Mouse (Mus musculus) embryonic facial prominence, embryonic 13.5 days (tissue): ENCODE measurements at regions not wholly inside any gene's neighbourhood (a gene's known extent, or its start where the extent isn't known, plus 50 kb on each side); places are given as distances from the start of the nearest gene placed in this dataset.

Experiments used
- ATAC-seq: fragments of 200-750 bp; cut with Nextera tagmentation; 2 replicates; pipeline ENCODE4 v1.8.0; 2017; ENCODE audit warnings: low read depth; ENCODE audit not compliant: insufficient number of reproducible peaks, insufficient read depth, low FRiP score, low TSS enrichment
- H3K27ac ChIP-seq: fragments of 300-500 bp; sonication (generic); 2 replicates; pipeline ENCODE4 v1.5.1; 2015; ENCODE audit warnings: moderate library complexity, mild to moderate bottlenecking, inconsistent platforms
- H3K27me3 ChIP-seq: fragments of 300-500 bp; sonication (generic); 2 replicates; pipeline ENCODE4 v1.6.1; 2015; ENCODE audit warnings: mild to moderate bottlenecking, inconsistent platforms
- H3K36me3 ChIP-seq: fragments of 300-500 bp; sonication (generic); 2 replicates; pipeline ENCODE4 v1.6.1; 2015; ENCODE audit warnings: mild to moderate bottlenecking, inconsistent platforms
- H3K4me1 ChIP-seq: fragments of 300-500 bp; sonication (generic); 2 replicates; pipeline ENCODE4 v1.6.1; 2015; ENCODE audit warnings: inconsistent platforms
- H3K4me2 ChIP-seq: fragments of 300-500 bp; sonication (generic); 2 replicates; pipeline ENCODE4 v1.6.1; 2015; ENCODE audit warnings: moderate library complexity, mild to moderate bottlenecking, inconsistent platforms
- H3K4me3 ChIP-seq: fragments of 300-500 bp; sonication (generic); 2 replicates; pipeline ENCODE4 v1.5.1; 2015; ENCODE audit warnings: mild to moderate bottlenecking, inconsistent platforms
- H3K9ac ChIP-seq: fragments of 300-500 bp; sonication (generic); 2 replicates; pipeline ENCODE4 v1.6.1; 2015; ENCODE audit warnings: mild to moderate bottlenecking, inconsistent platforms
- H3K9me3 ChIP-seq: fragments of 300-500 bp; sonication (generic); 2 replicates; pipeline ENCODE4 v1.6.1; 2016; ENCODE audit warnings: inconsistent platforms
- WGBS: fragments of 180-500 bp; shearing (Covaris S2); methylation state at CpG from one replicate; pipeline ENCODE4 v1.1.7; 2015; ENCODE audit warnings: mixed read lengths; 5-methylcytosine and 5-hydroxymethylcytosine counted together

- H3K4me3 ChIP-seq, result no peak overlapping the region
- no peaks in the 10 kb centered on the region for H3K36me3 ChIP-seq
- no peak overlapping the region for H3K9ac ChIP-seq
- H3K4me1 ChIP-seq, result peaks cover 15% of the 10 kb centered on the region; the same call in 1 of the 2 replicates
- no peak overlapping the region for H3K27ac ChIP-seq
- WGBS, result 39% methylated on average over 9 of the region's 9 CpGs
- ATAC-seq, result no peak
- H3K9me3 ChIP-seq, result no peaks in the 10 kb centered on the region
- no peak overlapping the region for H3K4me2 ChIP-seq
- H3K27me3 ChIP-seq, result no peaks in the 10 kb centered on the region
Observed at GRCm38 (mm10) chr19:59784401-59785046, 158.9 kb downstream of the Rab11fip2 start.

- Histone ChIP-seq H3K9me3 (no peaks in the 10 kb centered on the region), H3K4me3 (no peak overlapping the region), H3K27me3 (no peaks in the 10 kb centered on the region), H3K9ac (no peak overlapping the region), H3K4me1 (peaks cover 5% of the 10 kb centered on the region; the same call in 1 of the 2 replicates), H3K27ac (no peak overlapping the region), H3K36me3 (no peaks in the 10 kb centered on the region), H3K4me2 (no peak overlapping the region)
- 86% methylated on average over 4 of the region's 4 CpGs for WGBS
- no peak for ATAC-seq
Observed at GRCm38 (mm10) chr19:59831304-59831703, 112.2 kb downstream of the Rab11fip2 start.

- Histone ChIP-seq H3K27me3 (no peaks in the 10 kb centered on the region), H3K4me1 (no peaks in the 10 kb centered on the region), H3K4me3 (no peak overlapping the region), H3K36me3 (no peaks in the 10 kb centered on the region), H3K9me3 (no peaks in the 10 kb centered on the region), H3K27ac (no peak overlapping the region), H3K4me2 (no peak overlapping the region), H3K9ac (no peak overlapping the region)
- ATAC-seq, result no peak
- WGBS, result 79% methylated on average over 4 of the region's 4 CpGs
Observed at GRCm38 (mm10) chr19:59837138-59837537, 106.3 kb downstream of the Rab11fip2 start.

- no peak for ATAC-seq
- Histone ChIP-seq H3K27ac (no peak overlapping the region), H3K36me3 (no peaks in the 10 kb centered on the region), H3K9ac (no peak overlapping the region), H3K4me2 (no peak overlapping the region), H3K4me3 (no peak overlapping the region), H3K27me3 (no peaks in the 10 kb centered on the region), H3K4me1 (no peaks in the 10 kb centered on the region), H3K9me3 (no peaks in the 10 kb centered on the region)
- WGBS, result 41% methylated on average over 6 of the region's 6 CpGs
Observed at GRCm38 (mm10) chr19:59837628-59838027, 105.8 kb downstream of the Rab11fip2 start.

DNA sequence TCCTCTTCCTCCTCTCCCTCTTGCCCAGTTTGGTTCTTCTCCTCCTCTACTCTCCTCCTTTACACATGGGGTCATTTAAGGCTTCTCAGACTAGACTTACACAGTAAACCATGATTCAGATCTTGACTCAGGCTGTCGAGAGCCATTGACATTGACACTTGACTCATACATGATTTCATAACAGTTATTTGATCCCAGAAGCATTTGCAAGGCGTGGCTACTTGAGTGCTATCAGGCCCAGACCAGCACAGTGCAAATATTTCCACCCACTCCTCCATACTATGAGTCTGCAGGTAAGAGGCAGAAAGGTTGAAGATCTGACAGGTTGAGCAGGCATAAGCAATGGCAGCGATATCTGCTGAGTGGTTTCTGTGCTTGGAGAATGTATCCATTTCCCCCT lies 99.2 kb downstream of the Rab11fip2 start:
- H3K36me3 ChIP-seq, result no peaks in the 10 kb centered on the region
- H3K9ac ChIP-seq, result no peak overlapping the region
- no peaks in the 10 kb centered on the region for H3K27me3 ChIP-seq
- WGBS, result 75% methylated on average over 3 of the region's 3 CpGs
- H3K4me1 ChIP-seq, result no peaks in the 10 kb centered on the region
- H3K9me3 ChIP-seq, result no peaks in the 10 kb centered on the region
- H3K27ac ChIP-seq, result no peak overlapping the region
- ATAC-seq, result no peak
- no peak overlapping the region for H3K4me3 ChIP-seq
- no peak overlapping the region for H3K4me2 ChIP-seq

GRCm38 (mm10) chr19:59846807-59847206 lies 96.6 kb downstream of the Rab11fip2 start:
- Histone ChIP-seq H3K4me2 (no peak overlapping the region), H3K4me1 (peaks cover 7% of the 10 kb centered on the region; the same call in 1 of the 2 replicates), H3K9me3 (no peaks in the 10 kb centered on the region), H3K27me3 (no peaks in the 10 kb centered on the region), H3K9ac (no peak overlapping the region), H3K27ac (no peak overlapping the region), H3K36me3 (no peaks in the 10 kb centered on the region), H3K4me3 (no peak overlapping the region)
- 79% methylated on average over 1 of the region's 1 CpGs for WGBS
- ATAC-seq, result no peak

- H3K4me2 ChIP-seq, result no peak overlapping the region
- peaks cover 7% of the 10 kb centered on the region for H3K4me1 ChIP-seq
- 29% methylated on average over 5 of the region's 5 CpGs for WGBS
- no peaks in the 10 kb centered on the region for H3K9me3 ChIP-seq
- no peak for ATAC-seq
- no peak overlapping the region for H3K27ac ChIP-seq
- H3K9ac ChIP-seq, result no peak overlapping the region
- H3K4me3 ChIP-seq, result no peak overlapping the region
- no peaks in the 10 kb centered on the region for H3K27me3 ChIP-seq
- H3K36me3 ChIP-seq, result no peaks in the 10 kb centered on the region
Observed at GRCm38 (mm10) chr19:59850696-59851095, 92.8 kb downstream of the Rab11fip2 start.

DNA sequence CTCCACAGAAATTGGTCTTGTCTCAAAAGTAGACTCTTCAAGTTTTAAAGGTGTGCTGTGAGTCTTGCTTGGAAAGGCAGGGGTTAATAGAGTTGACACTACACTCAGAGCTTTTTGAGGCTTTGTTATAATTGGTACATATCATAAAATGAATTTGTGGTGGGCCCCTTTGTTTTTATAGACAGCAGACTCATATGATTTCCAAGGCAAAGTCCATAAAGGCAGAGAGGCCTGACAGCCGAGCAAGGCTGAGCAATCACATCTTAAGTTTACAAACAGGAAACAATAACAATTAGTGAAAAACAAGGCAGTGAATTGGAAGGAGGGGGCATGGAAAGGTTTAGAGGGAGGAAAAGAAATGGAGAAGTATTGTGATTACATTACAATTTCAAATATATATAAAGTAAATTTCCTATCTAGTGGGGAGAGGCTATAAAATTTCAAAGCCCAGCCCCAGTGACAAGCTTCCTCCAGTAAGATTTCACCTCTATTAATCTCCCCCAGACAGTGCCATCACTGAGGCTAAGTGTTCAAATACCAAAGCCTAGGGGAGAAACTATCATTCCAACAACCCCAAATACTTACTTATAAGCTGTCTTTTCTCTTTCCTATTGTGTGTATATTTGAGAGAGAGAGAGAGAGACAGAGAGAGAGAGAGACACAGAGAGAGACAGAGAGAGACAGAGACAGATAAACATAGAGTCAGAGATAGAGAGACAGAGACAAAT lies 91.3 kb downstream of the Rab11fip2 start:
- H3K27me3 ChIP-seq, result no peaks in the 10 kb centered on the region
- no peak overlapping the region for H3K4me2 ChIP-seq
- H3K36me3 ChIP-seq, result no peaks in the 10 kb centered on the region
- no peak overlapping the region for H3K27ac ChIP-seq
- 52% methylated on average over 1 of the region's 1 CpGs for WGBS
- no peak overlapping the region for H3K4me3 ChIP-seq
- peaks cover 7% of the 10 kb centered on the region for H3K4me1 ChIP-seq
- H3K9ac ChIP-seq, result no peak overlapping the region
- no peak for ATAC-seq
- no peaks in the 10 kb centered on the region for H3K9me3 ChIP-seq
